Mouse (Mus musculus) E14TG2a.4 (cell line): ENCODE results near the gene Sf3b6.

Source experiments
- CTCF ChIP-seq: conservative IDR thresholded peaks from 2 replicates; pipeline ENCODE4 v1.5.1; 2014; ENCODE audit warnings: low read length
- POU5F1 ChIP-seq: IDR thresholded peaks from 2 replicates; pipeline ENCODE4 v1.6.1; 2014; ENCODE audit warnings: low read length, borderline replicate concordance

DNA sequence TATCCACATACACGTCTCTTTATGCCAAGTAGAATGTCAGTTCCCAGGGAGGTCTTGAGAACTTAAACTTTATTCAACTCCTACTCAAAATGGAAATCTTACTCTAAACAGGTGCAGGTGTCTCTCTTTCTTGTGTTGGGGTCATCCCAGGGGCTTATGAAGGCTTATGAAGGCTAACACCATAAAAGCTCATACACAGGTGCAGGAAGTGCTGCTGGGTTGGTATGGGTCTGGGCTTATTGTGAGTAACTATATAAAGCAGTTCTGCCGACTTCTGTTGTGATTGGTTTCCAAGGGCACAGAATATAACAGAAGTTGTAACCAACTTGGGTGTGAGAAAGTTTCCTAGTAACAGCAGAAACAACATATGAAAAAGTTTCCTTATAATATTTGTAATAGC lies 32.9 kb upstream of the Sf3b6 start:
- TF ChIP-seq CTCF (no peak), POU5F1 (no peak)
